Mouse (Mus musculus): ENCODE results near the gene Spryd3.

GRCm38 (mm10) chr15:102169064-102169463 lies 33.0 kb upstream of the Spryd3 start:
- TF ChIP-seq CTCF (IDR thresholded peaks at IDR 0.05; ENCODE audit: borderline replicate concordance, control insufficient read depth, extremely low read depth, insufficient read depth, low read length, poor library complexity) = no peak
- TF ChIP-seq POLR2A (IDR thresholded peaks at IDR 0.05; ENCODE audit: control insufficient read depth, extremely low read depth, insufficient read depth, low read length, poor library complexity) = no peak

Data from thymus, adult 2 months (tissue).